Mouse (Mus musculus): ENCODE results near the gene Gls.

- TF ChIP-seq POLR2A (IDR thresholded peaks at IDR 0.05; ENCODE audit: borderline replicate concordance, low read depth, low read length) = no peak
- TF ChIP-seq CTCF (IDR thresholded peaks at IDR 0.05; ENCODE audit: low read depth, low read length) = no peak
These were observed 83.1 kb downstream of the Gls start for GRCm38 (mm10) chr1:52149934-52150346.
